ENCODE assay signal across 7 mouse cellular contexts in genomic region chr10:128584386-128584785, GRCm38 (mm10). TPM values are rescaled to one million over a fixed set of nuclear protein-coding genes. Genes with fewer than 3 reads are reported as not detected.
DNase-seq lines count a peak whose midpoint lies in the region; ATAC-seq and TF ChIP-seq lines count a peak whose summit lies in the region.

No protein-coding gene starts in this region.

- peaks cover 27% of the 10 kb centered on the region for H3K27me3 ChIP-seq in liver, postnatal 0 days (ENCODE audit: insufficient read depth, low read length)

- DNase-seq in ES-CJ7 (ENCODE audit: low read depth, low spot score) (peak; percentile 95), ZHBTc4 (ENCODE audit: low read depth, low spot score) (peak; percentile 92)
- peak; percentile 83 for DNase-seq in kidney, adult 9 months
- peak; percentile 23 for DNase-seq in mesoderm, embryonic 11.5 days (ENCODE audit: low read depth, low spot score)
- DNase-seq in left cerebral cortex, adult 11 months (ENCODE audit: low spot score) = no peak
- DNase-seq in liver, postnatal 0 days = no peak
- no peak for DNase-seq in spleen, adult 18-20 months

- H3K4me3 ChIP-seq in liver, postnatal 0 days (ENCODE audit: low read depth, low read length) = no peak overlapping the region

- H3K4me1 ChIP-seq in liver, postnatal 0 days (ENCODE audit: insufficient read depth) = no peaks in the 10 kb centered on the region; the same call in 1 of the 2 replicates

- H3K4me2 ChIP-seq in liver, postnatal 0 days (ENCODE audit: low read depth, low read length) = no peak overlapping the region

- TF ChIP-seq EP300 in liver, postnatal 0 days (IDR thresholded peaks at IDR 0.05; ENCODE audit: low read depth) = no peak

- WGBS in liver, postnatal 0 days (ENCODE audit: insufficient replicate concordance) = 26% methylated on average over 4 of the region's 4 CpGs

- no peaks in the 10 kb centered on the region for H3K9me3 ChIP-seq in liver, postnatal 0 days (ENCODE audit: low read length)

- H3K9ac ChIP-seq in liver, postnatal 0 days (replicated peaks) = no peak overlapping the region

- H3K36me3 ChIP-seq in liver, postnatal 0 days (replicated peaks; ENCODE audit: insufficient read depth, low read length) = 0 out of 2 replicates have a peak, but pooled peaks cover 4% of the 10 kb centered on the region

- no peak overlapping the region for H3K27ac ChIP-seq in liver, postnatal 0 days (ENCODE audit: low read depth)

- no peak for TF ChIP-seq CTCF in liver, postnatal 0 days (IDR thresholded peaks at IDR 0.05; ENCODE audit: low read depth)

- no peak for ATAC-seq in liver, postnatal 0 days

RNA-seq across cellular contexts. Expression of gene Erbb3, which starts 5.1 kb away (rescaled TPM):
- polyA plus RNA-seq in liver, postnatal 0 days (2015; fragmentation: Nextera tagmentation; extraction: Ambion mirVana) = 7.3 and 7.8 TPM in 2 replicates

RNA-seq across cellular contexts. Expression of gene Pa2g4, which starts 18.6 kb away (rescaled TPM):
- polyA plus RNA-seq in liver, postnatal 0 days (2015; fragmentation: Nextera tagmentation; extraction: Ambion mirVana) = 81.9 and 85.1 TPM in 2 replicates

RNA-seq across cellular contexts. Expression of gene Rpl41, which starts 35.3 kb away (rescaled TPM):
- 2,058 and 2,065 TPM in 2 replicates for polyA plus RNA-seq in liver, postnatal 0 days (2015; fragmentation: Nextera tagmentation; extraction: Ambion mirVana)

RNA-seq across cellular contexts. Expression of gene Zc3h10, which starts 36.8 kb away (rescaled TPM):
- polyA plus RNA-seq in liver, postnatal 0 days (2015; fragmentation: Nextera tagmentation; extraction: Ambion mirVana) = 5.0 and 5.4 TPM in 2 replicates

RNA-seq across cellular contexts. Expression of gene Rps26, which starts 42.2 kb away (rescaled TPM):
- 469 and 517 TPM in 2 replicates for polyA plus RNA-seq in liver, postnatal 0 days (2015; fragmentation: Nextera tagmentation; extraction: Ambion mirVana)

Comparison
In these comparisons a context has a peak if more than half of its experiments do, and no peak if none do; other contexts are left out.
1. DNase-seq: peak in ES-CJ7 (single experiment), ZHBTc4 (single experiment), kidney, adult 9 months (single experiment) and mesoderm, embryonic 11.5 days (single experiment); none in left cerebral cortex, adult 11 months (single experiment), liver, postnatal 0 days (single experiment) and spleen, adult 18-20 months (0 of 2).